Mouse (Mus musculus) heart, embryonic 16.5 days (tissue): ENCODE data around the gene Ecsit. TPM values are rescaled to one million over a fixed set of nuclear protein-coding genes. Genes with fewer than 3 reads are reported as not detected.

Experiments
- ATAC-seq: fragments of 200-750 bp; cut with Nextera tagmentation; replicated peaks from 2 replicates; pipeline ENCODE4 v1.8.0; 2017; ENCODE audit warnings: moderate number of reproducible peaks; ENCODE audit not compliant: insufficient read depth, low FRiP score; ENCODE audit errors: extremely low read depth
- H3K27ac ChIP-seq: fragments of 300-500 bp; sonication (generic); 2 replicates; pipeline ENCODE4 v1.5.1; 2014; ENCODE audit warnings: mild to moderate bottlenecking, low read length, control low read depth, moderate library complexity
- H3K27me3 ChIP-seq: fragments of 300-500 bp; sonication (generic); 2 replicates; pipeline ENCODE4 v1.6.1; 2014; ENCODE audit warnings: low read length, mixed read lengths; ENCODE audit not compliant: control insufficient read depth, insufficient read depth
- H3K36me3 ChIP-seq: fragments of 300-500 bp; sonication (generic); 2 replicates; pipeline ENCODE4 v1.6.1; 2014; ENCODE audit not compliant: control insufficient read depth, insufficient read depth
- H3K4me1 ChIP-seq: fragments of 300-500 bp; sonication (generic); 2 replicates; pipeline ENCODE4 v1.6.1; 2014; ENCODE audit warnings: low read length, mixed read lengths; ENCODE audit not compliant: control insufficient read depth, insufficient read depth
- H3K4me2 ChIP-seq: fragments of 300-500 bp; sonication (generic); 2 replicates; pipeline ENCODE4 v1.6.1; 2014; ENCODE audit warnings: low read depth, mild to moderate bottlenecking, control low read depth, low read length
- H3K4me3 ChIP-seq: fragments of 300-500 bp; sonication (generic); 2 replicates; pipeline ENCODE4 v1.5.1; 2014; ENCODE audit warnings: mild to moderate bottlenecking, control low read depth, low read length
- H3K9ac ChIP-seq: fragments of 300-500 bp; sonication (generic); 2 replicates; pipeline ENCODE4 v1.6.1; 2014; ENCODE audit warnings: low read length, control low read depth
- H3K9me3 ChIP-seq: fragments of 300-500 bp; sonication (generic); replicated peaks from 2 replicates; pipeline ENCODE4 v1.6.1; 2016; ENCODE audit warnings: low read length; ENCODE audit not compliant: control insufficient read depth
- WGBS: fragments of 180-500 bp; shearing (Covaris S2); extraction: QIAGEN DNeasy Blood & Tissue Kit; methylation state at CpG from one replicate; pipeline ENCODE4 v1.1.7; 2014; 5-methylcytosine and 5-hydroxymethylcytosine counted together
- microRNA-seq: library from miRNA; unstranded; fragments of <30 nt; microRNA quantifications from one replicate; pipeline ENCODE4, GENCODE M21; 2017
- polyA plus RNA-seq: library from polyadenylated mRNA; unstranded; fragments of >200 nt; fragmentation: Nextera tagmentation; extraction: Ambion mirVana; gene quantifications from 2 replicates; pipeline ENCODE4 v1.2.1, GENCODE M21; 2015

The Ecsit gene
- polyA plus RNA-seq, 1 experiment from 2014 or later = 73.1 TPM

DNA sequence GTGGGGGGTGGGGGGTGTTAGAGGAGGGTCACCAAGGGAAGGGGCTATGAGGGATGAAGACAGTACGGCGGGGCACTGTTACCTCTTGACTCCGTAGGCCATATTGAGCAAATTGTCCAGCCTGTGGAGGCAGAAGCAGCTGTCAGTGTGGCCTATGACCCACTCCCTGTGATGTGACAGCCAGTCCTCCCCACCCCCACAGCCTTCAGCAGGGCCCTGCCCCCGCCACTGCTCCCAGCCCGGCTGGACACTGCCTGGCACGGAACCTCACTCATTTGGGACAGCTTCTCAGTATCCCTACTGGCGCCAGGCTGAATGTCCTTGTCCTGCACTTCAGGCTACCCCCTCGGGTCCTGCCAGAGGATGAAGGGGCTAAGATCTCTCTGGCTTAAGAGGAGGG is 60.6 kb downstream of the Ecsit start:
- Histone ChIP-seq H3K27me3 (no peaks in the 10 kb centered on the region), H3K9me3 (no peaks in the 10 kb centered on the region), H3K9ac (no peak overlapping the region), H3K4me1 (no peaks in the 10 kb centered on the region), H3K4me2 (no peak overlapping the region), H3K36me3 (no peaks in the 10 kb centered on the region), H3K4me3 (no peak overlapping the region), H3K27ac (no peak overlapping the region)
- ATAC-seq = no peak
- 52% methylated on average over 8 of the region's 8 CpGs for WGBS

Small RNA genes within 50 kb of the gene (microRNA-seq; reads per million reads assigned to microRNA genes)
- 0.98 reads per million for gene Mir7084

Other genes starting within 250 kb of the Ecsit start
- 1.7 and 2.4 TPM in 2 replicates for gene Angptl8, start 249.9 kb downstream of the Ecsit start, polyA plus RNA-seq
- gene Dock6, start 232.8 kb downstream of the Ecsit start, polyA plus RNA-seq = 45.2 and 46.2 TPM in 2 replicates
- 10.8 and 11.4 TPM in 2 replicates for gene Rab3d, start 167.2 kb downstream of the Ecsit start, polyA plus RNA-seq
- gene Ccdc159, start 158.0 kb downstream of the Ecsit start, polyA plus RNA-seq = 2.3 and 2.7 TPM in 2 replicates
- 39.1 and 45.3 TPM in 2 replicates for gene Tmem205, start 157.9 kb downstream of the Ecsit start, polyA plus RNA-seq
- gene Plppr2, start 148.4 kb downstream of the Ecsit start, polyA plus RNA-seq = 3.2 and 4.3 TPM in 2 replicates
- gene Swsap1, start 129.7 kb downstream of the Ecsit start, polyA plus RNA-seq = 4.4 and 4.9 TPM in 2 replicates
- 3.6 TPM in 2 replicates for gene Epor, start 121.9 kb downstream of the Ecsit start, polyA plus RNA-seq
- 2.6 and 3.0 TPM in 2 replicates for gene Rgl3, start 96.0 kb downstream of the Ecsit start, polyA plus RNA-seq
- 0.45 and 1.1 TPM in 2 replicates for gene Ccdc151, start 82.8 kb downstream of the Ecsit start, polyA plus RNA-seq
- gene Prkcsh, start 82.6 kb downstream of the Ecsit start, polyA plus RNA-seq = 72.7 and 76.8 TPM in 2 replicates
- gene Elavl3, start 33.4 kb downstream of the Ecsit start, polyA plus RNA-seq = 0.21 and 0.29 TPM in 2 replicates
- not detected in 2 replicates for gene Gm49318, start 14.2 kb downstream of the Ecsit start, polyA plus RNA-seq
- 10.4 and 10.7 TPM in 2 replicates for gene Zfp653, start 14.1 kb downstream of the Ecsit start, polyA plus RNA-seq
- 140 and 164 TPM in 2 replicates for gene Cnn1, start 13.8 kb upstream of the Ecsit start, polyA plus RNA-seq
- 111 and 117 TPM in 2 replicates for gene Elof1, start 31.7 kb upstream of the Ecsit start, polyA plus RNA-seq
- 5.5 and 8.7 TPM in 2 replicates for gene Acp5, start 50.3 kb upstream of the Ecsit start, polyA plus RNA-seq
- 49.0 and 49.8 TPM in 2 replicates for gene Pigyl, start 71.4 kb upstream of the Ecsit start, polyA plus RNA-seq
- gene Zfp872, start 102.7 kb upstream of the Ecsit start, polyA plus RNA-seq = 0.22 and 0.26 TPM in 2 replicates
- gene Zfp809, start 140.3 kb upstream of the Ecsit start, polyA plus RNA-seq = 21.7 and 22.0 TPM in 2 replicates
- 4.3 and 4.4 TPM in 2 replicates for gene Zfp599, start 174.5 kb upstream of the Ecsit start, polyA plus RNA-seq
- gene Zfp810, start 222.2 kb upstream of the Ecsit start, polyA plus RNA-seq = 13.3 and 14.7 TPM in 2 replicates